Mouse (Mus musculus) thymus, adult 2 months (tissue): ENCODE data around the gene Prkci.

Source experiments
- CTCF ChIP-seq: fragments of 200-500 bp; IDR thresholded peaks from 2 replicates; pipeline ENCODE4 v1.5.1; 2012; ENCODE audit warnings: mild to moderate bottlenecking, control low read depth, low read length, moderate library complexity, borderline replicate concordance; ENCODE audit not compliant: control insufficient read depth, poor library complexity, insufficient read depth; ENCODE audit errors: extremely low read depth
- POLR2A ChIP-seq: fragments of 200-500 bp; IDR thresholded peaks from 2 replicates; pipeline ENCODE4 v1.6.1; 2012; ENCODE audit warnings: mild to moderate bottlenecking, low read length, control low read depth, moderate library complexity; ENCODE audit not compliant: control insufficient read depth, poor library complexity, insufficient read depth; ENCODE audit errors: extremely low read depth

DNA sequence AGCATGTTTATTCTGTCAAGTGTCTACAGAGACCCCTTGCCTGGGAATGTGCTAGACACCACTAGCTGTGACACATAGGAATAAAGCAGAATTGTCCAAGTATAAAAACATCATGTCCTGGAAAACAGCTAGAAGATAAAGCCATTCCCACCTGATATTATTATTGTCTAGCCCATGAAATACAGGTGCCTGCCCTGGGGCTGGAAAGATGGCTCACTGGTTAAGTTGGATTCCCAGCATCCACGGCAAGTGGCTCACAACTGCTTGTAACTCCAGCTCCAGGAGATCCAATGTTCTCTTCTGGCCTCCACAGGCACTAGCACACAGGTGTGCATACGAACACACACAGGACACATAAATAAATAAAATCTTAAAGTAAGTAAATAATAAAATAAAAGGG lies 36.8 kb upstream of the Prkci start:
- no peak for TF ChIP-seq CTCF
- TF ChIP-seq POLR2A = no peak
